In the genomic region with DNA sequence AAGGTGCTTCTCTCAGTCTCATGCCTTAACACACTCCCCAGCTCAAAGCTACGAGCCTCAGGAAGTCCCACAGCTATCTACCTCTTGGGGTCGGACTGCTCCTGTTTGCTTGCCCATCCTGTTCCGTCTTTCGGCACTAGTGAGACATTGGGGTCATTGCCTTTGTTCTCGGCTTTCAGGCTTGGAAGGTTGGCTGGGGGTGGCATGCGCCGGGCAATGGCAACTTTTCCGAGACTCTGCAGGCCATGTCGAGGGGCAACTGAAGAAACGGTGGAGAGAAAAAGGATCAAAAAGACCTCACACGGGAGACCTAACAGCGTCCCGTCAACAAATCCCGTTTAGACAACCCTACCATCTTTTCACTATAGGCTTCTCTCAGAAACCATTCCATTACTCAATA, we compare ENCODE assay signal across 9 mouse cellular contexts. TPM values are rescaled to one million over a fixed set of nuclear protein-coding genes. Genes with fewer than 3 reads are reported as not detected.
DNase-seq lines count a peak whose midpoint lies in the region; ATAC-seq lines count a peak whose summit lies in the region.
"Had no signal": no experiment of that assay in that cellular context is flagged by ENCODE, and none has a peak within 500 bp of the region (broad histone marks: within the 10 kb centered on the region; RNA-seq: fewer than 3 reads in every experiment).

No protein-coding gene starts in this region.

- WGBS in limb, embryonic 15.5 days, result 77% methylated on average over 14 of the region's 14 CpGs

- H3K4me3 ChIP-seq in megakaryocyte, embryonic 14.5 days (replicated peaks), result peak overlapping the region; percentile 71
- H3K4me3 ChIP-seq in limb, embryonic 15.5 days, result 0 out of 2 replicates have a peak overlapping the region, but pooled peaks have one; percentile 100

- peaks cover 65% of the 10 kb centered on the region for H3K36me3 ChIP-seq in megakaryocyte, embryonic 14.5 days (replicated peaks; ENCODE audit: low read length)
- peaks cover 53% of the 10 kb centered on the region for H3K36me3 ChIP-seq in limb, embryonic 15.5 days

- 0 out of 2 replicates have a peak overlapping the region, but pooled peaks have one; percentile 100 for H3K9ac ChIP-seq in limb, embryonic 15.5 days

- H3K4me2 ChIP-seq in limb, embryonic 15.5 days, result peak overlapping the region; percentile 74

- no peak for ATAC-seq in megakaryocyte, adult 5-6 weeks (ENCODE audit: poor library complexity, severe bottlenecking)
- no peak for ATAC-seq in limb, embryonic 15.5 days (ENCODE audit: insufficient number of reproducible peaks, low FRiP score, low TSS enrichment, low read depth)

- H3K4me1 ChIP-seq in megakaryocyte, embryonic 14.5 days, result peaks cover 45% of the 10 kb centered on the region
- H3K4me1 ChIP-seq in limb, embryonic 15.5 days, result peaks cover 35% of the 10 kb centered on the region

- peak; percentile 20 for DNase-seq in cerebellum, adult 9-11 months
- DNase-seq in cerebellum, postnatal 10 days, result no peak
- DNase-seq in adrenal gland, adult 8-10 months, result no peak
- DNase-seq in gastrocnemius, postnatal 4 days (ENCODE audit: low spot score in 2 of 2), result no peak
- DNase-seq in right cerebral cortex, postnatal 36 days (ENCODE audit: low spot score in 2 of 2), result no peak

- no peak overlapping the region for H3K27ac ChIP-seq in limb, embryonic 15.5 days

- no peaks in the 10 kb centered on the region for H3K27me3 ChIP-seq in megakaryocyte, embryonic 14.5 days (replicated peaks)
- H3K27me3 ChIP-seq in limb, embryonic 15.5 days, result no peaks in the 10 kb centered on the region

- H3K9me3 ChIP-seq in megakaryocyte, embryonic 14.5 days, result no peaks in the 10 kb centered on the region
- no peaks in the 10 kb centered on the region for H3K9me3 ChIP-seq in limb, embryonic 15.5 days

RNA-seq across cellular contexts. Expression of gene Prrc2a, which starts 2.6 kb away (rescaled TPM):
- 1,080 and 3,273 TPM in 2 replicates for polyA plus RNA-seq in megakaryocyte, embryonic 14.5 days (2012; ENCODE audit: insufficient read depth, low replicate concordance)
- total RNA-seq in megakaryocyte, adult 5-6 weeks (2015), result 144 and 172 TPM in 2 replicates
- 35.8 and 60.6 TPM in 2 replicates for total RNA-seq in megakaryocyte, adult 5-6 weeks (2017)
- 142 and 147 TPM in 2 replicates for polyA plus RNA-seq in limb, embryonic 15.5 days (2015; fragmentation: Nextera tagmentation; extraction: Ambion mirVana)
- total RNA-seq in adrenal gland, adult 8-10 months (2022), result 100 to 1,000 TPM; 241 to 340 (median 274) TPM
- 100 to 1,000 TPM; 183 to 193 TPM for total RNA-seq in gastrocnemius, postnatal 4 days (2021)

RNA-seq across cellular contexts. Expression of gene Aif1, which starts 13.7 kb away (rescaled TPM):
- polyA plus RNA-seq in megakaryocyte, embryonic 14.5 days (2012; ENCODE audit: insufficient read depth, low replicate concordance), result 2.5 and 22.3 TPM in 2 replicates
- 78.7 and 81.4 TPM in 2 replicates for total RNA-seq in megakaryocyte, adult 5-6 weeks (2015)
- total RNA-seq in megakaryocyte, adult 5-6 weeks (2017), result 103 and 120 TPM in 2 replicates
- polyA plus RNA-seq in limb, embryonic 15.5 days (2015; fragmentation: Nextera tagmentation; extraction: Ambion mirVana), result 14.6 and 18.6 TPM in 2 replicates
- 10 to 100 TPM in 2 of 4 experiments, 1 to 10 TPM in 2; 5.5 to 14.5 (median 10.5) TPM for total RNA-seq in adrenal gland, adult 8-10 months (2022)
- 1 to 10 TPM; 6.0 to 6.3 TPM for total RNA-seq in gastrocnemius, postnatal 4 days (2021)

RNA-seq across cellular contexts. Expression of gene Lst1, which starts 26.1 kb away (rescaled TPM):
- 5.9 and 24.8 TPM in 2 replicates for polyA plus RNA-seq in megakaryocyte, embryonic 14.5 days (2012; ENCODE audit: insufficient read depth, low replicate concordance)
- total RNA-seq in megakaryocyte, adult 5-6 weeks (2015), result 425 and 434 TPM in 2 replicates
- 495 and 596 TPM in 2 replicates for total RNA-seq in megakaryocyte, adult 5-6 weeks (2017)
- 25.8 and 27.5 TPM in 2 replicates for polyA plus RNA-seq in limb, embryonic 15.5 days (2015; fragmentation: Nextera tagmentation; extraction: Ambion mirVana)
- total RNA-seq in adrenal gland, adult 8-10 months (2022), result 10 to 100 TPM in 1 of 4 experiments, 1 to 10 TPM in 3; 4.7 to 11.3 (median 8.2) TPM
- total RNA-seq in gastrocnemius, postnatal 4 days (2021), result 10 to 100 TPM in 1 of 2 experiments, 1 to 10 TPM in 1; 7.7 to 11.1 TPM

RNA-seq across cellular contexts. Expression of gene Bag6, which starts 27.1 kb away (rescaled TPM):
- 613 and 1,584 TPM in 2 replicates for polyA plus RNA-seq in megakaryocyte, embryonic 14.5 days (2012; ENCODE audit: insufficient read depth, low replicate concordance)
- total RNA-seq in megakaryocyte, adult 5-6 weeks (2015), result 87.9 and 91.7 TPM in 2 replicates
- total RNA-seq in megakaryocyte, adult 5-6 weeks (2017), result 72.4 and 90.5 TPM in 2 replicates
- polyA plus RNA-seq in limb, embryonic 15.5 days (2015; fragmentation: Nextera tagmentation; extraction: Ambion mirVana), result 49.6 and 51.8 TPM in 2 replicates
- 100 to 1,000 TPM; 354 to 477 (median 417) TPM for total RNA-seq in adrenal gland, adult 8-10 months (2022)
- 100 to 1,000 TPM; 265 to 276 TPM for total RNA-seq in gastrocnemius, postnatal 4 days (2021)

RNA-seq across cellular contexts. Expression of gene Apom, which starts 30.3 kb away (rescaled TPM):
- not detected in 2 replicates for polyA plus RNA-seq in megakaryocyte, embryonic 14.5 days (2012; ENCODE audit: insufficient read depth, low replicate concordance)
- total RNA-seq in megakaryocyte, adult 5-6 weeks (2015), result 0.38 TPM in 1 of 2 replicates, not detected in the other
- total RNA-seq in megakaryocyte, adult 5-6 weeks (2017), result 0.26 TPM in 1 of 2 replicates, not detected in the other
- 0.52 and 2.0 TPM in 2 replicates for polyA plus RNA-seq in limb, embryonic 15.5 days (2015; fragmentation: Nextera tagmentation; extraction: Ambion mirVana)
- under 1 TPM in 2 of 4 experiments, not detected in 2; 0.28 to 0.32 TPM for total RNA-seq in adrenal gland, adult 8-10 months (2022)
- total RNA-seq in gastrocnemius, postnatal 4 days (2021), result 1 to 10 TPM in 1 of 2 experiments, not detected in 1; 1.2 TPM
- total RNA-seq: adrenal gland, adult 18-20 months had no signal

Comparison
In these comparisons a context has a peak if more than half of its experiments do, and no peak if none do; other contexts are left out.
1. RNA of gene Aif1, which starts 13.7 kb away (total RNA-seq): 78.7 to 120 TPM in megakaryocyte, adult 5-6 weeks; 5.5 to 14.5 TPM in adrenal gland, adult 8-10 months and 6.0 to 6.3 TPM in gastrocnemius, postnatal 4 days; every median in the first group is over 4 times any median in the second.
2. RNA of gene Lst1, which starts 26.1 kb away (total RNA-seq): 425 to 596 TPM in megakaryocyte, adult 5-6 weeks; 7.7 to 11.1 TPM in gastrocnemius, postnatal 4 days and 4.7 to 11.3 TPM in adrenal gland, adult 8-10 months; every median in the first group is over 10 times any median in the second.